In genomic region chr8:116832181-116832580, GRCm38 (mm10) we compare ENCODE assay signal across 8 mouse cellular contexts.
DNase-seq lines count a peak whose midpoint lies in the region; ATAC-seq and TF ChIP-seq lines count a peak whose summit lies in the region.

No protein-coding gene starts in this region.

- H3K4me2 ChIP-seq in neural tube, embryonic 15.5 days = no peak overlapping the region

- 48% methylated on average over 2 of the region's 2 CpGs for WGBS in lung, adult 2 months
- 93% methylated on average over 2 of the region's 2 CpGs for WGBS in thymus, adult 2 months
- 75% methylated on average over 2 of the region's 2 CpGs for WGBS in neural tube, embryonic 15.5 days

- H3K36me3 ChIP-seq in thymus, adult 2 months (ENCODE audit: control insufficient read depth, insufficient read depth, low read length) = no peaks in the 10 kb centered on the region
- H3K36me3 ChIP-seq in neural tube, embryonic 15.5 days = no peaks in the 10 kb centered on the region

- TF ChIP-seq POLR2A in lung, adult 2 months (IDR thresholded peaks at IDR 0.05; ENCODE audit: borderline replicate concordance, extremely low read depth, low read depth, low read length) = no peak
- TF ChIP-seq POLR2A in thymus, adult 2 months (IDR thresholded peaks at IDR 0.05; ENCODE audit: control insufficient read depth, extremely low read depth, insufficient read depth, low read length, poor library complexity) = no peak

- DNase-seq in cerebellum, adult 18-20 months = peak; percentile 46 to 52
- no peak for DNase-seq in cerebellum, adult 9-10 months
- peak; percentile 76 for DNase-seq in brain, adult 2 months (ENCODE audit: low read depth, low spot score)
- peak; percentile 52 for DNase-seq in heart, postnatal 25 days (ENCODE audit: low spot score)
- peak; percentile 4 for DNase-seq in lung, adult 2 months
- no peak for DNase-seq in thymus, adult 2 months
- DNase-seq in frontal cortex, postnatal 10 days (ENCODE audit: low spot score in 2 of 2) = no peak

- H3K27ac ChIP-seq in thymus, adult 2 months (ENCODE audit: control insufficient read depth, insufficient read depth, low read length) = no peak overlapping the region
- H3K27ac ChIP-seq in neural tube, embryonic 15.5 days (replicated peaks) = no peak overlapping the region

- TF ChIP-seq CTCF in lung, adult 2 months (IDR thresholded peaks at IDR 0.05; ENCODE audit: insufficient read depth, low read length) = no peak
- no peak for TF ChIP-seq CTCF in thymus, adult 2 months (IDR thresholded peaks at IDR 0.05; ENCODE audit: borderline replicate concordance, control insufficient read depth, extremely low read depth, insufficient read depth, low read length, poor library complexity)

- H3K9ac ChIP-seq in neural tube, embryonic 15.5 days (replicated peaks) = no peak overlapping the region

- intact Hi-C loops in heart, postnatal 25 days (cut with DNase I) = no loop called here

- no peak overlapping the region for H3K4me3 ChIP-seq in lung, adult 2 months (replicated peaks; ENCODE audit: extremely low read depth, low read depth, low read length)
- H3K4me3 ChIP-seq in thymus, adult 2 months (ENCODE audit: control insufficient read depth, insufficient read depth, low read length) = no peak overlapping the region
- no peak overlapping the region for H3K4me3 ChIP-seq in neural tube, embryonic 15.5 days (replicated peaks)

- no peak for ATAC-seq in neural tube, embryonic 15.5 days (ENCODE audit: low FRiP score)

- no peaks in the 10 kb centered on the region for H3K27me3 ChIP-seq in thymus, adult 2 months (ENCODE audit: control insufficient read depth, insufficient read depth, low read length)
- H3K27me3 ChIP-seq in neural tube, embryonic 15.5 days (replicated peaks) = no peaks in the 10 kb centered on the region

- no peaks in the 10 kb centered on the region for H3K4me1 ChIP-seq in lung, adult 2 months (ENCODE audit: control insufficient read depth, insufficient read depth, low read length)
- H3K4me1 ChIP-seq in thymus, adult 2 months (replicated peaks; ENCODE audit: control insufficient read depth, insufficient read depth, low read length) = no peaks in the 10 kb centered on the region
- no peaks in the 10 kb centered on the region for H3K4me1 ChIP-seq in neural tube, embryonic 15.5 days

- H3K9me3 ChIP-seq in neural tube, embryonic 15.5 days (replicated peaks) = no peaks in the 10 kb centered on the region

Comparison
In these comparisons a context has a peak if more than half of its experiments do, and no peak if none do; other contexts are left out.
1. DNase-seq: peak in cerebellum, adult 18-20 months (2 of 2), brain, adult 2 months (single experiment), heart, postnatal 25 days (single experiment) and lung, adult 2 months (single experiment); none in cerebellum, adult 9-10 months (single experiment), thymus, adult 2 months (single experiment) and frontal cortex, postnatal 10 days (0 of 2).